Mouse (Mus musculus) heart, postnatal 0 days (tissue): Measurements from ENCODE around the gene Arid1b. TPM values are rescaled to one million over a fixed set of nuclear protein-coding genes. Genes with fewer than 3 reads are reported as not detected.

ENCODE experiments used
- ATAC-seq: fragments of 200-750 bp; cut with Nextera tagmentation; 2 replicates; pipeline ENCODE4 v1.8.0; 2017; ENCODE audit warnings: low read depth, moderate number of reproducible peaks, moderate library complexity; ENCODE audit not compliant: insufficient read depth
- DNase-seq: peaks from one replicate; pipeline ENCODE4 v3.0.0-alpha.2; 2016; ENCODE audit warnings: low spot score
- H3K27ac ChIP-seq: fragments of 300-500 bp; sonication (generic); 2 replicates; pipeline ENCODE4 v1.5.1; 2014; ENCODE audit warnings: low read depth, mild to moderate bottlenecking
- H3K27me3 ChIP-seq: fragments of 300-500 bp; sonication (generic); 2 replicates; pipeline ENCODE4 v1.6.1; 2014; ENCODE audit warnings: low read length, mixed read lengths; ENCODE audit not compliant: control insufficient read depth, insufficient read depth
- H3K36me3 ChIP-seq: fragments of 300-500 bp; sonication (generic); replicated peaks from 2 replicates; pipeline ENCODE4 v1.6.1; 2014; ENCODE audit warnings: low read length, mixed read lengths; ENCODE audit not compliant: control insufficient read depth, insufficient read depth
- H3K4me1 ChIP-seq: fragments of 300-500 bp; sonication (generic); 2 replicates; pipeline ENCODE4 v1.6.1; 2014; ENCODE audit warnings: antibody characterized with exemption; ENCODE audit not compliant: control insufficient read depth, insufficient read depth
- H3K4me2 ChIP-seq: fragments of 300-500 bp; sonication (generic); 2 replicates; pipeline ENCODE4 v1.6.1; 2014; ENCODE audit warnings: low read depth, mild to moderate bottlenecking, low read length, moderate library complexity
- H3K4me3 ChIP-seq: fragments of 300-500 bp; sonication (generic); 2 replicates; pipeline ENCODE4 v1.5.1; 2014; ENCODE audit warnings: low read depth, low read length
- H3K9ac ChIP-seq: fragments of 300-500 bp; sonication (generic); replicated peaks from 2 replicates; pipeline ENCODE4 v1.6.1; 2014; ENCODE audit warnings: low read depth, low read length, mixed read lengths
- H3K9me3 ChIP-seq: fragments of 300-500 bp; sonication (generic); replicated peaks from 2 replicates; pipeline ENCODE4 v1.6.1; 2016; ENCODE audit warnings: low read length; ENCODE audit not compliant: control insufficient read depth
- CTCF ChIP-seq: IDR thresholded peaks from 2 replicates; pipeline ENCODE4 v1.5.1; 2016; ENCODE audit warnings: antibody characterized with exemption, control low read depth, low read depth
- EP300 ChIP-seq: IDR thresholded peaks from 2 replicates; pipeline ENCODE4 v1.6.1; 2016; ENCODE audit warnings: antibody characterized with exemption, low read depth
- WGBS: fragments of 180-500 bp; shearing (Covaris S2); extraction: QIAGEN DNeasy Blood & Tissue Kit; methylation state at CpG from one replicate; pipeline ENCODE4 v1.1.7; 2014; 5-methylcytosine and 5-hydroxymethylcytosine counted together
- polyA plus RNA-seq: library from polyadenylated mRNA; unstranded; fragments of >200 nt; fragmentation: Nextera tagmentation; extraction: Ambion mirVana; gene quantifications from 2 replicates; pipeline ENCODE4 v1.2.1, GENCODE M21; 2015
- total RNA-seq: library from RNA; depleted of rRNA; stranded (reverse); fragments of >200 nt; gene quantifications from 2 replicates; pipeline ENCODE4 v1.2.3, GENCODE M21; 2014; ENCODE audit warnings: low replicate concordance

The Arid1b gene
- total and polyA plus RNA-seq, 2 experiments from 2014 or later: 4.4 to 27.3 TPM

GRCm38 (mm10) chr17:4990911-4991560 is 3.1 kb upstream of the Arid1b start:
- DNase-seq (no peak), ATAC-seq (no peak)
- WGBS: 88% methylated on average over 16 of the region's 16 CpGs
- H3K4me2 ChIP-seq: no peak overlapping the region
- no peak overlapping the region for H3K4me3 ChIP-seq
- H3K4me1 ChIP-seq: 0 out of 2 replicates have a peak, but pooled peaks cover 4% of the 10 kb centered on the region
- no peaks in the 10 kb centered on the region for H3K9me3 ChIP-seq
- H3K36me3 ChIP-seq: no peaks in the 10 kb centered on the region
- H3K27me3 ChIP-seq: no peaks in the 10 kb centered on the region
- H3K27ac ChIP-seq: no peak overlapping the region
- no peak overlapping the region for H3K9ac ChIP-seq
- TF ChIP-seq CTCF (no peak), EP300 (no peak)

- Histone ChIP-seq H3K9me3 (no peaks in the 10 kb centered on the region), H3K4me2 (no peak overlapping the region), H3K4me1 (0 out of 2 replicates have a peak, but pooled peaks cover 4% of the 10 kb centered on the region), H3K27ac (no peak overlapping the region), H3K36me3 (no peaks in the 10 kb centered on the region), H3K27me3 (no peaks in the 10 kb centered on the region), H3K4me3 (no peak overlapping the region), H3K9ac (no peak overlapping the region)
- ATAC-seq (no peak), DNase-seq (no peak)
- 92% methylated on average over 10 of the region's 10 CpGs for WGBS
- TF ChIP-seq EP300 (no peak), CTCF (no peak)
Measured at GRCm38 (mm10) chr17:4991600-4991999, 2.5 kb upstream of the Arid1b start.

GRCm38 (mm10) chr17:4993497-4993839 is 664 bp upstream of the Arid1b start:
- Histone ChIP-seq H3K4me1 (0 out of 2 replicates have a peak, but pooled peaks cover 8% of the 10 kb centered on the region), H3K4me3 (peak overlapping the region; percentile 88), H3K27ac (peak overlapping the region; percentile 98), H3K36me3 (no peaks in the 10 kb centered on the region), H3K4me2 (peak overlapping the region; percentile 88), H3K27me3 (no peaks in the 10 kb centered on the region), H3K9ac (peak overlapping the region; percentile 99), H3K9me3 (no peaks in the 10 kb centered on the region)
- peak; percentile 48 for DNase-seq
- WGBS: 16% methylated on average over 9 of the region's 9 CpGs
- ATAC-seq: no peak
- TF ChIP-seq CTCF (no peak), EP300 (no peak)

- Histone ChIP-seq H3K4me1 (0 out of 2 replicates have a peak, but pooled peaks cover 13% of the 10 kb centered on the region), H3K27me3 (no peaks in the 10 kb centered on the region), H3K9ac (peak overlapping the region; percentile 99), H3K27ac (peak overlapping the region; percentile 98), H3K4me2 (peak overlapping the region; percentile 88), H3K9me3 (no peaks in the 10 kb centered on the region), H3K4me3 (peak overlapping the region; percentile 88), H3K36me3 (no peaks in the 10 kb centered on the region)
- TF ChIP-seq EP300 (no peak), CTCF (no peak)
- 0% methylated on average over 26 of the region's 55 CpGs for WGBS
- DNase-seq (no peak), ATAC-seq (peak; percentile 59)
Measured at GRCm38 (mm10) chr17:4994504-4994812, 326 bp downstream of the Arid1b start.

GRCm38 (mm10) chr17:4994813-4995560 is 855 bp downstream of the Arid1b start:
- Histone ChIP-seq H3K4me1 (peaks cover 15% of the 10 kb centered on the region; the same call in 1 of the 2 replicates), H3K9me3 (no peaks in the 10 kb centered on the region), H3K4me2 (peak overlapping the region; percentile 88), H3K36me3 (no peaks in the 10 kb centered on the region), H3K4me3 (peak overlapping the region; percentile 88), H3K27me3 (no peaks in the 10 kb centered on the region), H3K9ac (peak overlapping the region; percentile 99), H3K27ac (peak overlapping the region; percentile 98)
- ATAC-seq (peak; percentile 61), DNase-seq (peak; percentile 49)
- 0% methylated on average over 48 of the region's 81 CpGs for WGBS
- TF ChIP-seq EP300: no peak
- TF ChIP-seq CTCF: no peak
